Mouse (Mus musculus) brain, embryonic 14.5 days (tissue): ENCODE measurements around the gene 9530077C05Rik.

Source experiments
- CTCF ChIP-seq: fragments of 200-500 bp; IDR thresholded peaks from 2 replicates; pipeline ENCODE4 v1.5.1; 2012; ENCODE audit warnings: inconsistent platforms, mild to moderate bottlenecking, moderate library complexity, borderline replicate concordance; ENCODE audit not compliant: insufficient read depth, insufficient read length; ENCODE audit errors: extremely low read depth
- POLR2A ChIP-seq: fragments of 200-500 bp; IDR thresholded peaks from 2 replicates; pipeline ENCODE4 v1.6.1; 2012; ENCODE audit warnings: mild to moderate bottlenecking, inconsistent platforms, borderline replicate concordance; ENCODE audit not compliant: poor library complexity, insufficient read depth, insufficient read length, severe bottlenecking; ENCODE audit errors: extremely low read depth

DNA sequence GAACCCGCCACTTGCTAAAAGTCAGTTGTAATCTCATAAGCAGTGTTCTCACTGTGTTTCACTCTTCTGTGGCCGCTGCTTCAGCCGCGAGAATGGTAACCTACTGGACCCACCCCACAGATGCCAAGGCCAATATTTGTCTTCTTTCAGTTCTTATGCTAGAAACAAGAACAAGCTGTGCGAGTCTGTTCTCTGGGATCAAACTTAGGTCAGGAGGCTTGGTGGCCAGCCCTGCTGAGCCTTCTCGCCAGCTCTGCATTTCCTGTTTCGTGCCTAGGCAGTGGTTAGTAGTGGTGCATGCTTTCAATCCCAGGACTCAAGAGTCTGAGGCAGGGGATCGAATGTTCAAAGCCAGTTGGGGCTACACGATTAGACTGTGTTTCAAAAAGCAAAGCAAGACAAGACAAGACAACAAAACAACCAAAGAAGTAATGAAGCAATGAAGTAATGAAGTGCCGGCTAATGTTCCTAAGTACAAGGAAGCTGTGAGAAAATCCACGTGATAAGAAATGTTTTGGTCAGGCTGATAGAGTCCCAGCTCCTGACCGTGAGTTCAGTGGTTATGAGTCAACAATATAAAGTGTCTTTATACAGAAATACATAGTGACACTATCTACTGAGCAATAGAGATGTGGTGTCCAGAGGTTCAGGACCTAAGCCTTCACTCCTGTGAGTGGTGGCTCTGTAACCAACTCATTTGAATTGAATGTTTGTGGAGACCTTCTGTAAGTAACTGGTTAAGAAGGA lies 73.4 kb downstream of the 9530077C05Rik start:
- no peak for TF ChIP-seq POLR2A
- no peak for TF ChIP-seq CTCF
